Mouse (Mus musculus): ENCODE data around the gene Grap. TPM values are rescaled to one million over a fixed set of nuclear protein-coding genes. Genes with fewer than 3 reads are reported as not detected.
"Not testable (repeated sequence)": the region's sequence is repeated elsewhere in the genome, so short reads cannot be mapped to it uniquely, and the experiment has no call there.

Gene Grap
- polyA plus RNA-seq, 1 experiment from 2014 or later = 9.3 TPM

DNA sequence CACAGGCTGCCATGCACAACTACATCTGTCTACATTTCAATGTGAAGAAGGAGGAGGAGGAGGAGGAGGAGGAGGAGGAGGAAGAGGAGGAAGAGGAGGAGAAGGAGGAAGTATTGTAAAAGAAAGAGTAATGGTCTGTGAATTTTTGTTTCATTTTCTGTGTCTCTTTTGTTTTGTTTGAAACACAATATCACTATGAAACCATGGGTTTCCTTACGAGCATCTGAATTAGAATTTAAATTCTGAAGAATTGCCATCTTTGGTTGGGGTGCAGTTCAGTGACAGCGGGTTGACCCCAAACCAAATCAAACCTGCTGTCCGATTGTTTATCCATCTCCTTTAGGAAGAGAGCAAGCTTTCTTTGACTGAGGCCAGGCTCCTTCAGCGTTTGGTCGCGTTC, 33.7 kb upstream of the Grap start:
- Histone ChIP-seq H3K9me3 (replicated peaks) (no peaks in the 10 kb centered on the region), H3K4me2 (peak overlapping the region; percentile 86), H3K27me3 (no peaks in the 10 kb centered on the region), H3K4me3 (peak overlapping the region; percentile 53), H3K9ac (peak overlapping the region; percentile 41; the same call in 1 of the 2 replicates), H3K27ac (peak overlapping the region; percentile 34; the same call in 1 of the 2 replicates), H3K36me3 (no peaks in the 10 kb centered on the region), H3K4me1 (replicated peaks) (peaks cover 32% of the 10 kb centered on the region)
- ATAC-seq (replicated peaks; ENCODE audit: insufficient number of reproducible peaks, insufficient read depth, low FRiP score, low read depth) = no peak
- WGBS = 9% methylated on average over 6 of the region's 6 CpGs

GRCm38 (mm10) chr11:61619791-61620241, 33.2 kb upstream of the Grap start:
- peaks cover 32% of the 10 kb centered on the region for H3K4me1 ChIP-seq (replicated peaks)
- peak overlapping the region; percentile 53 for H3K4me3 ChIP-seq
- 5% methylated on average over 17 of the region's 17 CpGs for WGBS
- H3K27ac ChIP-seq = peak overlapping the region; percentile 61
- ATAC-seq (replicated peaks; ENCODE audit: insufficient number of reproducible peaks, insufficient read depth, low FRiP score, low read depth) = peak; percentile 44; the same call in 1 of the 2 replicates
- no peaks in the 10 kb centered on the region for H3K9me3 ChIP-seq (replicated peaks)
- H3K4me2 ChIP-seq = peak overlapping the region; percentile 86
- H3K27me3 ChIP-seq = no peaks in the 10 kb centered on the region
- peak overlapping the region; percentile 41 for H3K9ac ChIP-seq
- no peaks in the 10 kb centered on the region for H3K36me3 ChIP-seq

GRCm38 (mm10) chr11:61620254-61620670, 32.8 kb upstream of the Grap start:
- peak overlapping the region; percentile 86 for H3K4me2 ChIP-seq
- WGBS = under 1% methylated on average over 17 of the region's 17 CpGs
- peak; percentile 52 for ATAC-seq (replicated peaks; ENCODE audit: insufficient number of reproducible peaks, insufficient read depth, low FRiP score, low read depth)
- H3K9me3 ChIP-seq (replicated peaks) = no peaks in the 10 kb centered on the region
- peak overlapping the region; percentile 41 for H3K9ac ChIP-seq
- H3K27ac ChIP-seq = peak overlapping the region; percentile 61
- peak overlapping the region; percentile 53 for H3K4me3 ChIP-seq
- peaks cover 29% of the 10 kb centered on the region for H3K4me1 ChIP-seq (replicated peaks)
- no peaks in the 10 kb centered on the region for H3K36me3 ChIP-seq
- no peaks in the 10 kb centered on the region for H3K27me3 ChIP-seq

- peak overlapping the region; percentile 86 for H3K4me2 ChIP-seq
- H3K4me3 ChIP-seq = peak overlapping the region; percentile 53
- 64% methylated on average over 8 of the region's 8 CpGs for WGBS
- H3K27me3 ChIP-seq = no peaks in the 10 kb centered on the region
- H3K36me3 ChIP-seq = no peaks in the 10 kb centered on the region
- no peak for ATAC-seq (replicated peaks; ENCODE audit: insufficient number of reproducible peaks, insufficient read depth, low FRiP score, low read depth)
- no peaks in the 10 kb centered on the region for H3K9me3 ChIP-seq (replicated peaks)
- peak overlapping the region; percentile 61; the same call in 1 of the 2 replicates for H3K27ac ChIP-seq
- peaks cover 24% of the 10 kb centered on the region for H3K4me1 ChIP-seq (replicated peaks)
- peak overlapping the region; percentile 41 for H3K9ac ChIP-seq
These were observed 32.3 kb upstream of the Grap start for GRCm38 (mm10) chr11:61620762-61621161.

DNA sequence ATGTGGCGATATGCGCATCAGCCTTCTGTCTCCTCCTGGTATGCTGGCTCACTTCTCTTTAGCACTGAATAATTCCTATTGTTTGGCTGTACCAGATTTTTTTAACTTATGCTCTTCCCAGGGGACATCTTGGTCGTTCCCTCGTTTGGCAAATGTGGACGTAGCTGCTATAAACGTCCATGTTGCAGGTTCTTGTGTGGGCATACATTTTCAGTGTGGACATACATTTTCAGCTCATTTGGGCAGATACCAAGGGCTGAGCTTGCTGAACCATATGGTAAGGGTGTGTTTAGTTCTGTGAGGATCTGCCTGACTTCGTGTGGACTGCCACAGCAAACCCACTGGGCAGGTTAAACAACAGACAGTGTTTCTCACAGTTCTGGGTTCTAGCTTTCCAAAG, 27.9 kb upstream of the Grap start:
- H3K9ac ChIP-seq = no peak overlapping the region
- H3K36me3 ChIP-seq = no peaks in the 10 kb centered on the region
- no peak for ATAC-seq (replicated peaks; ENCODE audit: insufficient number of reproducible peaks, insufficient read depth, low FRiP score, low read depth)
- no peak overlapping the region for H3K27ac ChIP-seq
- H3K27me3 ChIP-seq = no peaks in the 10 kb centered on the region
- WGBS = 73% methylated on average over 7 of the region's 7 CpGs
- H3K9me3 ChIP-seq (replicated peaks) = no peaks in the 10 kb centered on the region
- H3K4me1 ChIP-seq (replicated peaks) = 0 out of 2 replicates have a peak, but pooled peaks cover 4% of the 10 kb centered on the region
- no peak overlapping the region for H3K4me3 ChIP-seq
- H3K4me2 ChIP-seq = no peak overlapping the region

DNA sequence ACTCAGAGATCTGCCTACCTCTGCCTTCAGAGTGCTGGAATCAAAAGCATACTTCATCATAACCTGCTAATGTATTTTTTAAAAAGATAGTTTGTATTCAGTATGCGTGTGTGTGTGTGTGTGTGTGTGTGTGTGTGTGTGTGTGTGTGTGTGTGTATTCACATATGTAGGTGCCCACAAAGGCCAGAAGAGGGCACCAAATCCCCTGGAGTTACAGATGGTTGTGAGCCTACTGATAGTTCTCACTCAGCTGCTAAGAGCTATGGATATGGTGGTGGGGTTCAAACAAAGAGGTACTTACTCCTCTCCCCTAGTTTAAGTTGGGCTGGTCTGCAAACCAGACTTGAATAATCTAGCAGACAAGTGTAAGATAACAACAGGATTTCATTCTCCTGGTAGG, 26.6 kb upstream of the Grap start:
- Histone ChIP-seq H3K9ac (no peak overlapping the region), H3K27me3 (no peaks in the 10 kb centered on the region), H3K36me3 (no peaks in the 10 kb centered on the region), H3K4me2 (no peak overlapping the region), H3K27ac (no peak overlapping the region), H3K4me1 (replicated peaks) (no peaks in the 10 kb centered on the region), H3K9me3 (replicated peaks) (no peaks in the 10 kb centered on the region), H3K4me3 (no peak overlapping the region)
- WGBS = 78% methylated on average over 1 of the region's 1 CpGs
- no peak for ATAC-seq (replicated peaks; ENCODE audit: insufficient number of reproducible peaks, insufficient read depth, low FRiP score, low read depth)

DNA sequence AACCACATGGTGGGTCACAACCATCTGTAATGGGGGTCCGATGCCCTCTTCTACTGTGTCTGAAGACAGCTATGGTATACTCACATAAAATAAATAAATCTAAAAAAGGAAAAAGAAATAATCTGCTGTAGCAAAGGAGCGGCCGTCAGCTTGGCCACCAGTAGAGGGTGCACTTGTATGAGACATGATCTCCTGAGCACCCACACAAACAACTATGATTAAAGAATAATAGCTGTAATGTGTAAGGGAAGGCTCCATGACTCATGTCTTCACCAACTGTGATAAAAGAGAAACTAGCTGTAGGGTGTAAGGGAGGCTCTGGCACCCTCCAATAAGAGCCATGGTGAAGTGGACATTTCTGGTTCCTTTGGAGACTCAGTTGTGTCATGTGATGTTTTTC, 23.4 kb upstream of the Grap start:
- no peaks in the 10 kb centered on the region for H3K36me3 ChIP-seq
- ATAC-seq (replicated peaks; ENCODE audit: insufficient number of reproducible peaks, insufficient read depth, low FRiP score, low read depth) = no peak
- no peaks in the 10 kb centered on the region for H3K9me3 ChIP-seq (replicated peaks)
- H3K27me3 ChIP-seq = no peaks in the 10 kb centered on the region
- H3K4me1 ChIP-seq (replicated peaks) = no peaks in the 10 kb centered on the region
- no peak overlapping the region for H3K4me2 ChIP-seq
- WGBS = 55% methylated on average over 3 of the region's 3 CpGs
- H3K4me3 ChIP-seq = no peak overlapping the region
- no peak overlapping the region for H3K9ac ChIP-seq
- no peak overlapping the region for H3K27ac ChIP-seq

- not testable (repeated sequence) for H3K27me3 ChIP-seq; H3K9me3 ChIP-seq (replicated peaks); H3K4me3 ChIP-seq; H3K27ac ChIP-seq; H3K4me2 ChIP-seq; H3K36me3 ChIP-seq; ATAC-seq (replicated peaks; ENCODE audit: insufficient number of reproducible peaks, insufficient read depth, low FRiP score, low read depth); H3K4me1 ChIP-seq (replicated peaks); H3K9ac ChIP-seq
- WGBS = 89% methylated on average over 3 of the region's 4 CpGs
These were observed 16.8 kb upstream of the Grap start for GRCm38 (mm10) chr11:61636309-61636708.

DNA sequence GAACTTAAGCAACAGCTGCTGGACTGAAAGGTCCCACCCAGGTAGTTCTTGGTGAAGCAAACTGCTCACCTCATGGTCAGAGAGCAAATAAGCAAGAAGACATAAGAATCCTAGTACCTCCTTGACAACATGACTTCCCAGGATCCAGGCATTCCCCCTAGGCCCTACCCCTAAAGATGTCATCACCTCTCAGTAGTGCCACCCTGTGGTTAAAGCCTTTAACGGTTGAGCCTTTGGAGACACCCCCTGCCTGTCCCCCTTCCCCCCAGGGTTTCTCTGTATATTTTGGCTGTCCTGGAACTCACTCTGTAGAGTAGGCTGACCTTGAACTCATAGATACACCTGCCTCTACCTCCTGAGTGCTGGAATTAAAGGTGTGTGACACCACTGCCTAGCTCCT, 15.7 kb upstream of the Grap start:
- H3K4me3 ChIP-seq = no peak overlapping the region
- WGBS = 35% methylated on average over 1 of the region's 1 CpGs
- no peaks in the 10 kb centered on the region for H3K4me1 ChIP-seq (replicated peaks)
- no peaks in the 10 kb centered on the region for H3K9me3 ChIP-seq (replicated peaks)
- H3K27ac ChIP-seq = no peak overlapping the region
- H3K36me3 ChIP-seq = no peaks in the 10 kb centered on the region
- ATAC-seq (replicated peaks; ENCODE audit: insufficient number of reproducible peaks, insufficient read depth, low FRiP score, low read depth) = no peak
- H3K27me3 ChIP-seq = no peaks in the 10 kb centered on the region
- H3K4me2 ChIP-seq = no peak overlapping the region
- H3K9ac ChIP-seq = no peak overlapping the region

GRCm38 (mm10) chr11:61637856-61638255, 15.2 kb upstream of the Grap start:
- no peaks in the 10 kb centered on the region for H3K9me3 ChIP-seq (replicated peaks)
- H3K4me3 ChIP-seq = no peak overlapping the region
- H3K4me2 ChIP-seq = no peak overlapping the region
- H3K4me1 ChIP-seq (replicated peaks) = no peaks in the 10 kb centered on the region
- H3K36me3 ChIP-seq = no peaks in the 10 kb centered on the region
- 86% methylated on average over 3 of the region's 3 CpGs for WGBS
- no peak overlapping the region for H3K9ac ChIP-seq
- H3K27me3 ChIP-seq = no peaks in the 10 kb centered on the region
- ATAC-seq (replicated peaks; ENCODE audit: insufficient number of reproducible peaks, insufficient read depth, low FRiP score, low read depth) = no peak
- no peak overlapping the region for H3K27ac ChIP-seq

DNA sequence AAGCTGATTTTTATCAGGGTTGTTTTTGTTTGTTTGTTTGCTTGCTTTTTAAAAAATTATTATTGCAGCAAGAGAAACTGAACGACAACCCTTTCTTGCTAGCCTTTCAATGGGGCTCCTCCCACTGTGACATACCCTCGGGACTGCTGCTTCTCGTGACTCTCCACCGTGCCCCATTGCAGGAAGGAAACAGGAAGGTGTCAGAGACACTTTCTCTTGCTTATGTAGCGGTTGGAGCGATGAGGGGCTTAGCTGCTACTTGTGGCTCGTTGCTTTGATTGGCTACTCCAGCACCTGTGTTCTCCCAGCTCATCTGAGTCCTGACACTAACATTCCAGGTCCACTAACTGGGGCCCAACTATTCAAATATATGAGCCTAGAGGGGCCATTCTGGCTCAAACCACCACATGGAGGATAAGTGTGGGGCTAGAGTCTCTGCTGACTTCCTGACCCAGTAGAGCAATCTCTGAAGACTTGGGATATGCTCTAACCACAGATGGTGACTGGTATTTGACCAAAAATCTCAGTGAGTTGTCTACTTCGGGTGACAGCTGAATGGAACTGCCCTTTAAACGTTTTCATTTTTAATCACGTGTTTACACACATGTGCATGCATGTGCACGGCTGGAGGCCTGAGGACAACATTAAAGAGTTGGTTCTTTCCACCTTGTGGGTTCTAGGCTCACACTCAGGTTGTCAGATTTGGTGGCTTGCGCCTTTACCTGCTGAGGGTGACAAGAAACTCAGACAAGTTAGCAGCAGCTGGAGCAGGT, 14.1 kb upstream of the Grap start:
- Histone ChIP-seq H3K4me3 (no peak overlapping the region), H3K4me2 (no peak overlapping the region)
- WGBS = 61% methylated on average over 12 of the region's 12 CpGs

More for the DNA sequence above, 14.1 kb upstream of the Grap start:
- no peak for ATAC-seq (replicated peaks; ENCODE audit: insufficient number of reproducible peaks, insufficient read depth, low FRiP score, low read depth)
- Histone ChIP-seq H3K9ac (no peak overlapping the region), H3K36me3 (no peaks in the 10 kb centered on the region), H3K27ac (no peak overlapping the region), H3K27me3 (no peaks in the 10 kb centered on the region), H3K9me3 (replicated peaks) (no peaks in the 10 kb centered on the region), H3K4me1 (replicated peaks) (no peaks in the 10 kb centered on the region)
